Mouse (Mus musculus): Measurements from ENCODE around the gene Zfp174.
"Not testable (repeated sequence)": the region's sequence is repeated elsewhere in the genome, so short reads cannot be mapped to it uniquely, and the experiment has no call there.

Zfp174 gene

GRCm38 (mm10) chr16:3846711-3847518, at the start of gene Zfp174:
Zfp174 (plus strand) TSS chr16:3847268.
- peak; percentile 90 for DNase-seq (ENCODE audit: low spot score)

GRCm38 (mm10) chr16:3808176-3808575, 38.9 kb upstream of the Zfp174 start:
- no peak for DNase-seq (ENCODE audit: low spot score)

DNA sequence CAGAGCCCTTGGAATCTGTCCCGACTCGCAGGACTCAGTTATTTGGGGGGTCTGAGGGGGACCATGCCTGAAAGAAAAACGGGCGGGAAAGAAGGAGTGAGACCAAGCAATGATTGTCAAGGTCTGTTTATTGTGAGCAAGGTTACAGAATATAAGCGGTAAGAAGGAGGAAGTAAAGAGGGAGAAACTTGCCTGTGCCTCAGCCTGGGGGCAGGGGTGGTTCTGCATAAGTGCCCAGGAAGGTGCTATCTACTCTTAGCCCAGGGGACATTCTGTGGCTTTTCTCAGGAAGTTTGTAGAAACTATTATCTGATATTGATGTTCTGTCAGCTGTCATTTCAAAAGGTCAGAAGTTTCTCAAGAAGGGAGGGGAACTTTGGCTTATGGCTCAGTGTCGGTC, 32.4 kb upstream of the Zfp174 start:
- not testable (repeated sequence) for DNase-seq (ENCODE audit: low spot score)

DNA sequence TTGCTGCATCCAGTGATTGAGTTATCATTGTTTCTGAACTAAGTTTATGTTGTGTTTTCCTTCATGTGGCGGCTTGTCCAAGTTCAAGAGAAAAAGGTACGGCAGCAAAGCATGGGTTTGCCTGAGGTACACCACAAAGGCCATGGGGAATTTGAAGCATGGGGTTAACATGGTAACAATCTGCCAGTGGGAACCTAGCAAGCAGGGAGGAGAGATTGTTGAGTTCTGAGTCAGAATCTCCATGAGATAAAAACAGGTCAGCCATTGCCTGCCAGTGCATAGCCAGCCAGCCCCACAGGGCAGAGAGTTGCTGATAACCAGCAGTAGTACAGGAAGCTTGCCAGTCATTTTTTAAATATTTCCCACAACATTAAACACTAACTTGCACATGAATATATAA, 26.9 kb upstream of the Zfp174 start:
- DNase-seq (ENCODE audit: low spot score), result no peak

DNA sequence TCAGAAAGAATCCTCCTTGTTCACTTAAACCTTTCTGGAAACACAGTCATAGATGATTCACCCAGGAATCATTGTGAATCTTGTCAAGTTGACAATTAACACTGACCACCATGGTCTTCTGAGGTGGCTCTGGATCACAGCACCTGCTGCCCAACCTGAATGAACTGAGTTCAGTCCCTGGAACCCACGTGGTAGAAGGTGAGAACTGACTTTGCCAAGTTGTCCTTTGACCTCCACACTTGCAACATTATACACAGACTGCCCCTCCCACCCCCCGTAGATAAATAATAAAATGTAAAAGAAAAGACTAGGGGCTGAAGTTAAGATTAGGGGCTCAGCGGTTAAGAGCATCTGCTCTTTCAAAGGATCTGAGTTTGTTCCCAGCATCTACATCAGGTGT, 19.0 kb upstream of the Zfp174 start:
- no peak for DNase-seq (ENCODE audit: low spot score)

DNA sequence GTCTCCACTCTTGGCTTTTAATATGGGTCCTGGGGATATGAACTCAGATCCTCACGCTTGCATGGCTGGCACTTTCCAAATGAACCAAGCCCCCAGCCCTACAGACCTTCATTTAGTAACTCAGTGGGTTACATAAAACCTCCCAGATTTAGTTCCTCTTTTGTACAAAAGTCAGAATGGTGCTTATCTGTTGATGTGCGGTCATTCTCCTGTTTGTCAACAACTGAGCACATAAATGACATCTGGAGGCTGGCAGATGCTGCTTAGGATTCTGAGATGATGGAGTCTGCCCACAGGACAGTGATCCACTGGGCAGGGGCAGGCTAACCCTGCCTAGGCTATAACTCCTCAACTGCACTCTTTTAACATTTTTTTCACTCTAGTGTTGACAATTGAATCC, 17.3 kb upstream of the Zfp174 start:
- DNase-seq (ENCODE audit: low spot score), result no peak

- DNase-seq (ENCODE audit: low spot score), result no peak
Observed at GRCm38 (mm10) chr16:3830588-3831109, 16.4 kb upstream of the Zfp174 start, which contains the start of gene Olfr15. Olfr15 (plus strand) TSS chr16:3830878.

DNA sequence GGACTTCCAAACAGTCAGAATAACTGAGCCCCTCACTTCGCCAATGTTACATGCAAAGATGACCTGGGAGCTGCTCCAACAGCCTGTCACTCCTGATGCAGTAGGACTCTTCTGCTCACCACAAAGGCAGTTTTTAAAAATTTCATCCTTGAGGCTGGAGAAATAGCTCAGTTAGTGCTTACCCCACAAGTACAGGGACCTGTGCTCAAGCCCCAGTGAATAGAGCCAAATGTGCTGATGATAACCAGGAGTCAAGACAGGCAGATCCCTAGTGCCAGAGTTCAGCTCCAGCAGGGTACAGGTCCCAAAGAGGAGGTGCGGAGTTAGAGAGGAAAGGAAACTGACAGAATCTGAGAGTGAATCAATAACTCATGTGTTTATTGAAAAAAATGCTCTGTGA, 11.6 kb upstream of the Zfp174 start:
- DNase-seq (ENCODE audit: low spot score), result no peak

DNA sequence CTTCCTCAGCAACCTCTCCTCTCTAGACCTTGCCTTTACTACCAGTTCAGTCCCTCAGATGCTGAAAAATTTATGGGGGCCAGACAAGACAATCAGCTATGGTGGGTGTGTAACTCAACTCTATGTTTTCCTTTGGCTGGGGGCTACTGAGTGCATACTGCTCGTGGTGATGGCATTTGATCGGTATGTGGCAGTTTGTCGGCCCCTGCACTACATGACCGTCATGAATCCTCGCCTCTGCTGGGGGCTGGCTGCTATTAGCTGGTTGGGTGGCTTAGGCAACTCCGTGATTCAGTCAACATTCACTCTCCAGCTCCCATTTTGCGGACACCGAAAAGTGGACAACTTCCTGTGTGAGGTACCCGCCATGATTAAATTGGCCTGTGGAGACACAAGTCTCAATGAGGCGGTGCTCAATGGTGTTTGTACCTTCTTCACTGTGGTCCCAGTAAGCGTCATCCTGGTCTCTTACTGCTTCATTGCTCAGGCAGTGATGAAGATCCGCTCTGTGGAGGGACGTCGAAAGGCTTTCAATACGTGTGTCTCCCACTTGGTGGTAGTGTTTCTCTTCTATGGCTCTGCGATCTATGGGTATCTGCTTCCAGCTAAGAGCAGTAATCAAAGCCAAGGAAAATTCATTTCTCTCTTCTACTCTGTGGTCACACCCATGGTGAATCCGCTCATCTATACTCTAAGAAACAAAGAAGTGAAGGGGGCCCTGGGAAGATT, 7.7 kb upstream of the Zfp174 start:
- DNase-seq (ENCODE audit: low spot score), result no peak

DNA sequence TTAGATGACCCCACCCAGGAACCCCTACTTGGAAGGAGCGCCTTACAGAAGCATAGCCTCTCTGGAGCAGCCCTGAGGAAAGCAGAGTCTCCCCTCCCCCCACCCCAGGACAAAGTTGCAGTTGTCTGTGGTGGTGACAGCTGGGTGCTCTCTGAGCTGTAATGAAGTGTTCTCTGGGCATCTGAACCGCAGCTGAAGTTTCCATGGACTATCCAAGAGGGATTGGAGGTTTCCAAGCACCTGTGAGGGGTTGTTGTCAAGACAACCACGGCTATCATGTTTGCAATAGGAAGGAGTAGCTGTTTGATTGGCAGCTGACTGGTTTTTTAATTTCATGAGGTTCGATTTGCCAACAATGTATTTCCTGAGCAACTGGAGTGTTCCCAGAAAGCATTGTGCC, 4.1 kb upstream of the Zfp174 start:
- DNase-seq (ENCODE audit: low spot score), result no peak

GRCm38 (mm10) chr16:3843796-3844195, 3.3 kb upstream of the Zfp174 start:
- no peak for DNase-seq (ENCODE audit: low spot score)

GRCm38 (mm10) chr16:3847871-3848270, 803 bp downstream of the Zfp174 start:
- DNase-seq (ENCODE audit: low spot score), result no peak

GRCm38 (mm10) chr16:3848416-3848815, 1.3 kb downstream of the Zfp174 start:
- DNase-seq (ENCODE audit: low spot score), result no peak

DNA sequence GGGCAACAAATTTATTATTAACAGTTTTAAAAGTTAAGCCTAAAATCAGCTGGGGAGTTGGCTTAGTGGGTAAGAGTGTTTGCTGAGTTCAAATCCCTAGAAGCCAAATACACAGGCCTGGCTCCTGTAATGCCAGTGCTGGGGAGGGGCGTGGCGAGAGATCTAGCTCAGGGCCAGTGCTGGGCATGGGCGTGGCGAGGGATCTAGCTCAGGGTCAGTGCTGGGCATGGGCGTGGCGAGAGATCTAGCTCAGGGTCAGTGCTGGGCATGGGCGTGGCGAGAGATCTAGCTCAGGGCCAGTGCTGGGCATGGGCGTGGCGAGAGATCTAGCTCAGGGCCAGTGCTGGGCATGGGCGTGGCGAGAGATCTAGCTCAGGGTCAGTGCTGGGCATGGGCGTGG, 4.2 kb downstream of the Zfp174 start:
- not testable (repeated sequence) for DNase-seq (ENCODE audit: low spot score)

DNA sequence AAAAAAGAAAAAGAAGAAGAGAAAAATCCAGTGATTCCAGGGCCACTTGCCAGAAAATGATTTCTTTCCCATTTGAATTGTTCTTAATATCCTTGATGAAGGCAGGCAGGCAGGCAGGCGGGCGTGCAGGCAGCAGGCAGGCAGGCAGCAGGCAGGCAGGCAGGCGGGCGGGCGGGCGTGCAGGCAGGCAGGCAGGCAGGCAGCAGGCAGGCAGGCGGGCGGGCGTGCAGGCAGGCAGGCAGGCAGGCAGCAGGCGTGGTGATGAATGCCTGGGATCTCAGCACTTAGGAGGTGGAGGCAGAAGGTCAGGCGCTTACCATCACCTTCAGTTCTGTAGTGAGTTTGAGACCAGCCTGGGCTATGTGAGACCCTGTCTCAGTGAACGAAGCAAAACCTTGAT, 5.5 kb downstream of the Zfp174 start:
- DNase-seq (ENCODE audit: low spot score), result no peak

- DNase-seq (ENCODE audit: low spot score), result no peak
Observed at GRCm38 (mm10) chr16:3854437-3855182, 7.5 kb downstream of the Zfp174 start.

- no peak for DNase-seq (ENCODE audit: low spot score)
Observed at GRCm38 (mm10) chr16:3855776-3856175, 8.7 kb downstream of the Zfp174 start.

- DNase-seq (ENCODE audit: low spot score), result no peak
Observed at GRCm38 (mm10) chr16:3859254-3859653, 12.2 kb downstream of the Zfp174 start.

DNA sequence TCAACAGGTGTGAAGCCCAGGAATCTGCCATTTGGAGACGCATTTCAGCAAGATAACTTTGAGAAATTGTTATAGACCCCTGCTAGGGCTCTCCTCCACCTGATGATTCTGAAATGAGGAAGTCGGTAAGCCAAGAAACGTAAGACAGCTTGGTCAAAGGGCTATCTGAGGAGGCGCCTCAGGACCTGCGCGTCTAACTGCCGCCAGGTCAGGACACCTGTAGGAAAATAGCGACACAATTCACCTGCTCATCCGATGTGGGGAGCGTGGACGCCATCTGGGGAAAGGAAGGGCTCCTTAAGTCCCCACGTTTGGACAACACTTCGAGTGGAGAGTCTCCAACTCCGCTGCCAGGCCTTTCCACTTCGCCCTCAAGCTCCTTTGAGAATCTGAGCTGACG, 24.7 kb downstream of the Zfp174 start:
- no peak for DNase-seq (ENCODE audit: low spot score)

GRCm38 (mm10) chr16:3872216-3873047, 25.4 kb downstream of the Zfp174 start, which contains the start of gene Naa60:
Naa60 (plus strand) TSS chr16:3872375.
- peak; percentile 94 for DNase-seq (ENCODE audit: low spot score)

- DNase-seq (ENCODE audit: low spot score), result no peak
Observed at GRCm38 (mm10) chr16:3876346-3876745, 29.3 kb downstream of the Zfp174 start.
